Mouse (Mus musculus) olfactory bulb, adult 2 months (tissue): ENCODE results near the gene Gm973. TPM values are rescaled to one million over a fixed set of nuclear protein-coding genes. Genes with fewer than 3 reads are reported as not detected.

Experiments
- H3K27ac ChIP-seq: fragments of 200-500 bp; 2 replicates; pipeline ENCODE4 v1.5.1; 2012; ENCODE audit warnings: low read depth, low read length; ENCODE audit not compliant: insufficient read depth
- H3K4me1 ChIP-seq: fragments of 200-500 bp; 2 replicates; pipeline ENCODE4 v1.6.1; 2012; ENCODE audit warnings: low read length; ENCODE audit not compliant: control insufficient read depth, insufficient read depth
- H3K4me3 ChIP-seq: fragments of 200-500 bp; 2 replicates; pipeline ENCODE4 v1.5.1; 2012; ENCODE audit warnings: mild to moderate bottlenecking, low read depth, low read length, moderate library complexity; ENCODE audit not compliant: insufficient read depth
- CTCF ChIP-seq: fragments of 200-500 bp; IDR thresholded peaks from 2 replicates; pipeline ENCODE4 v1.5.1; 2012; ENCODE audit warnings: low read depth, mild to moderate bottlenecking, low read length, moderate library complexity; ENCODE audit not compliant: insufficient read depth
- POLR2A ChIP-seq: fragments of 200-500 bp; IDR thresholded peaks from 2 replicates; pipeline ENCODE4 v1.6.1; 2012; ENCODE audit warnings: mild to moderate bottlenecking, low read depth, low read length, moderate library complexity; ENCODE audit not compliant: insufficient read depth
- WGBS: fragments of 180-500 bp; shearing (Covaris S2); methylation state at CpG from one replicate; pipeline ENCODE4 v1.1.7; 2018; 5-methylcytosine and 5-hydroxymethylcytosine counted together
- polyA plus RNA-seq: library from polyadenylated mRNA; stranded (reverse); fragments of >200 nt; gene quantifications from 2 replicates; pipeline ENCODE4 v1.2.4, GENCODE M21; 2012; ENCODE audit warnings: low replicate concordance; ENCODE audit not compliant: missing spikeins, insufficient read depth, insufficient read length

Gm973 gene
- polyA plus RNA-seq: not detected in 2 replicates

- Histone ChIP-seq H3K4me1 (peaks cover 11% of the 10 kb centered on the region), H3K4me3 (peak within 1 kb of the TSS; percentile 25), H3K27ac (no peak within 1 kb of the TSS)
- 14% methylated on average over 25 of the region's 25 CpGs for WGBS
- TF ChIP-seq CTCF (no peak), POLR2A (no peak)
Measured at GRCm38 (mm10) chr1:59516026-59516917, at the start of gene Gm973. Gene Gm973, plus strand, starts transcription at chr1:59516264.

GRCm38 (mm10) chr1:59469170-59469569 is 46.9 kb upstream of the Gm973 start:
- Histone ChIP-seq H3K4me3 (no peak overlapping the region), H3K4me1 (no peaks in the 10 kb centered on the region), H3K27ac (no peak overlapping the region)
- TF ChIP-seq CTCF (no peak), POLR2A (no peak)
- 71% methylated on average over 4 of the region's 4 CpGs for WGBS

- no peak for TF ChIP-seq POLR2A
- Histone ChIP-seq H3K4me1 (no peaks in the 10 kb centered on the region), H3K4me3 (no peak overlapping the region), H3K27ac (no peak overlapping the region)
- WGBS: 93% methylated on average over 4 of the region's 4 CpGs
Measured at GRCm38 (mm10) chr1:59470766-59471165, 45.3 kb upstream of the Gm973 start.

GRCm38 (mm10) chr1:59472368-59473180 is 43.5 kb upstream of the Gm973 start:
- TF ChIP-seq CTCF (no peak), POLR2A (no peak)

GRCm38 (mm10) chr1:59473181-59473555 is 42.9 kb upstream of the Gm973 start:
- TF ChIP-seq CTCF (no peak), POLR2A (no peak)
- no peak overlapping the region for H3K27ac ChIP-seq
- no peak overlapping the region for H3K4me3 ChIP-seq
- 29% methylated on average over 4 of the region's 4 CpGs for WGBS
- no peaks in the 10 kb centered on the region for H3K4me1 ChIP-seq

More at GRCm38 (mm10) chr1:59472368-59473180, 43.5 kb upstream of the Gm973 start:
- H3K4me3 ChIP-seq: no peak overlapping the region
- WGBS: 27% methylated on average over 9 of the region's 11 CpGs
- H3K27ac ChIP-seq: no peak overlapping the region
- no peaks in the 10 kb centered on the region for H3K4me1 ChIP-seq

- H3K4me1 ChIP-seq: no peaks in the 10 kb centered on the region
- H3K4me3 ChIP-seq: no peak overlapping the region
- no peak overlapping the region for H3K27ac ChIP-seq
- WGBS: 89% methylated on average over 2 of the region's 2 CpGs
- TF ChIP-seq CTCF: no peak
- TF ChIP-seq POLR2A: no peak
Measured at GRCm38 (mm10) chr1:59475618-59476017, 40.4 kb upstream of the Gm973 start.

- H3K27ac ChIP-seq: no peak overlapping the region
- H3K4me3 ChIP-seq: no peak overlapping the region
- 91% methylated on average over 3 of the region's 3 CpGs for WGBS
- no peak for TF ChIP-seq POLR2A
- TF ChIP-seq CTCF: no peak
- peaks cover 26% of the 10 kb centered on the region for H3K4me1 ChIP-seq
Measured at GRCm38 (mm10) chr1:59478911-59479310, 37.2 kb upstream of the Gm973 start.

- TF ChIP-seq POLR2A: no peak
- TF ChIP-seq CTCF: no peak
- Histone ChIP-seq H3K27ac (no peak overlapping the region), H3K4me3 (peak overlapping the region; percentile 37), H3K4me1 (peaks cover 35% of the 10 kb centered on the region)
- 23% methylated on average over 23 of the region's 23 CpGs for WGBS
Measured at GRCm38 (mm10) chr1:59480821-59481455, 35.1 kb upstream of the Gm973 start.
